Mouse (Mus musculus) neural tube, embryonic 11.5 days (tissue): ENCODE data around the gene Kiss1. TPM values are rescaled to one million over a fixed set of nuclear protein-coding genes. Genes with fewer than 3 reads are reported as not detected.
A peak's percentile ranks its signal among the peaks of the same experiment; 100 is the strongest.

ENCODE experiments used
- ATAC-seq: fragments of 200-750 bp; cut with Nextera tagmentation; 2 replicates; pipeline ENCODE4 v1.8.0; 2017; ENCODE audit warnings: moderate number of reproducible peaks, mild to moderate bottlenecking, moderate TSS enrichment, moderate library complexity; ENCODE audit not compliant: insufficient read depth, low FRiP score, low TSS enrichment
- DNase-seq: peaks from one replicate; pipeline ENCODE4 v3.0.0-alpha.2; 2015; ENCODE audit warnings: low spot score
- H3K27ac ChIP-seq: fragments of 300-500 bp; sonication (generic); 2 replicates; pipeline ENCODE4 v1.5.1; 2014; ENCODE audit warnings: low read depth, mild to moderate bottlenecking, low read length
- H3K27me3 ChIP-seq: fragments of 300-500 bp; sonication (generic); 2 replicates; pipeline ENCODE4 v1.6.1; 2014; ENCODE audit warnings: mild to moderate bottlenecking, low read length, mixed read lengths; ENCODE audit not compliant: control insufficient read depth, insufficient read depth
- H3K36me3 ChIP-seq: fragments of 300-500 bp; sonication (generic); 2 replicates; pipeline ENCODE4 v1.6.1; 2014; ENCODE audit warnings: mild to moderate bottlenecking, low read length, moderate library complexity, mixed read lengths; ENCODE audit not compliant: control insufficient read depth, insufficient read depth
- H3K4me1 ChIP-seq: fragments of 300-500 bp; sonication (generic); 2 replicates; pipeline ENCODE4 v1.6.1; 2014; ENCODE audit warnings: low read length, mixed read lengths; ENCODE audit not compliant: control insufficient read depth, insufficient read depth
- H3K4me2 ChIP-seq: fragments of 300-500 bp; sonication (generic); 2 replicates; pipeline ENCODE4 v1.6.1; 2014; ENCODE audit warnings: low read depth, mild to moderate bottlenecking, moderate library complexity
- H3K4me3 ChIP-seq: fragments of 300-500 bp; sonication (generic); 2 replicates; pipeline ENCODE4 v1.5.1; 2014; ENCODE audit warnings: low read depth, low read length
- H3K9ac ChIP-seq: fragments of 300-500 bp; sonication (generic); 2 replicates; pipeline ENCODE4 v1.6.1; 2014; ENCODE audit warnings: mild to moderate bottlenecking, low read length
- H3K9me3 ChIP-seq: fragments of 300-500 bp; sonication (generic); 2 replicates; pipeline ENCODE4 v1.6.1; 2016; ENCODE audit warnings: low read length; ENCODE audit not compliant: control insufficient read depth
- WGBS: fragments of 180-500 bp; shearing (Covaris S2); extraction: QIAGEN DNeasy Blood & Tissue Kit; methylation state at CpG from one replicate; pipeline ENCODE4 v1.1.7; 2014; 5-methylcytosine and 5-hydroxymethylcytosine counted together
- polyA plus RNA-seq: library from polyadenylated mRNA; unstranded; fragments of >200 nt; fragmentation: Nextera tagmentation; extraction: Ambion mirVana; gene quantifications from 2 replicates; pipeline ENCODE4 v1.2.1, GENCODE M21; 2014

Kiss1 gene
- polyA plus RNA-seq, 1 experiment from 2014 or later = not detected

DNA sequence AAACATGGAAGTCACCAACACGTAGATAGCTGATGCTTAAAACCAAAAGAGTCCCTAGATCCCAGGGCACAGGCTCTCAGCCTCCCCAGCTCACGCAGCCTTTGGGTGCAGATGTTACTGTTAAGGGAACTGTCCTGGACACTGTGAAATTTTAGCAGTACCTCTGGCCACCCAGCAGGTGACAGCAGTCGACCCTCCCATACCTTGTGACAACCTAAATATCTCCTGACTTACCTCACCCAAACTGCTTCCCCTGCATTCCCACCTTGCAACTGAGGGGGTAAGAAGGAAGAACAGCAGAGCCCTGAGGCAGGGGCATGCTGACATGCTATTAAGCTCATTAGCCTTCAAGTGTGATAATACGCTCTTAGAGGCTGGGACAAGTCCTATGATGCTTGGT lies 10.4 kb upstream of the Kiss1 start:
- H3K27me3 ChIP-seq = no peaks in the 10 kb centered on the region
- no peak overlapping the region for H3K4me3 ChIP-seq
- H3K4me1 ChIP-seq = no peaks in the 10 kb centered on the region
- no peaks in the 10 kb centered on the region for H3K36me3 ChIP-seq
- no peaks in the 10 kb centered on the region for H3K9me3 ChIP-seq
- 60% methylated on average over 4 of the region's 4 CpGs for WGBS
- H3K4me2 ChIP-seq = no peak overlapping the region
- DNase-seq = no peak
- no peak overlapping the region for H3K27ac ChIP-seq
- H3K9ac ChIP-seq = no peak overlapping the region
- ATAC-seq = no peak

DNA sequence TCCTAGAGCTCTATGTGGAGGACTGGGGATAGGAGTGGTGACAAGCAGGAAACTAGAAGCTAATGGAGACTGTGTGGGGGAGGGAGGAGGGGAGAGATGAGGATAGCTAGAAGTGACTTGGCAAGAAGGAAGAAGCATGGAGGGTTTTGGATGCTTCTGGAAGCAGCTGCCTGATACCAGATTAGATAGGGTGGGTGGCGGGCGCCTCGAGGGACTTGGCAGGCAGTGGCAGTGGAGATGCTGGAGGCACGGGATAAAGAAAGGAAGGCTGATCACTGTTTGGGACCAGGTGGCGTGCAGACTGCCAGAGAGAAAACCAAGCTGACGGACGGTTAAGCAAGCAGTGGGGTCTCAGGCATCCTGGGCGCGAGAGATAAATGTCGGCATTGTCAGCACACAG lies 9.7 kb upstream of the Kiss1 start:
- H3K4me3 ChIP-seq = no peak overlapping the region
- H3K4me2 ChIP-seq = no peak overlapping the region
- ATAC-seq (no peak), DNase-seq (no peak)
- H3K27ac ChIP-seq = no peak overlapping the region
- H3K27me3 ChIP-seq = no peaks in the 10 kb centered on the region
- H3K4me1 ChIP-seq = no peaks in the 10 kb centered on the region
- WGBS = 40% methylated on average over 10 of the region's 10 CpGs
- no peaks in the 10 kb centered on the region for H3K9me3 ChIP-seq
- H3K36me3 ChIP-seq = no peaks in the 10 kb centered on the region
- H3K9ac ChIP-seq = no peak overlapping the region

DNA sequence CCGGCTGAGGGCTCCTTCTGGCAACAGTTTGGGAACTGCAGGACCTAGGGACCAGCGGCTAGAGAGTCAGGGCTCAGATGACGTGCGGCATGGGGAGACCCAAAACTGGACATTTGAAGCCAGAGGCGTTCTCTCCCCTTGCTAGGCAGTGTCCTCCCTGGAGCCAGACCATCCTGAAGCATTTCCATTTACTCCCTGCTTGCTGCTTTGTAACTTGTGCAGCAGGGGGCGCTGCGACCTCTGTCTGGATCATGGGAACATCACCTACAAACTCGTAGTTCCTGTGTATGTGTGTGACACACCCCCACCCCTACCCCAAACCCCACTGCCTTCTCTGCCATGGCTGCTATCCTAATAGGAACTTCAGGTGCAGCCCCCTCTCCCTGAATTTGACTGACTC lies 7.3 kb upstream of the Kiss1 start:
- Histone ChIP-seq H3K27me3 (no peaks in the 10 kb centered on the region), H3K4me2 (no peak overlapping the region), H3K9ac (no peak overlapping the region), H3K27ac (no peak overlapping the region), H3K4me1 (no peaks in the 10 kb centered on the region), H3K9me3 (no peaks in the 10 kb centered on the region), H3K36me3 (no peaks in the 10 kb centered on the region), H3K4me3 (no peak overlapping the region)
- DNase-seq (peak; percentile 72), ATAC-seq (no peak)
- WGBS = 21% methylated on average over 8 of the region's 8 CpGs

DNA sequence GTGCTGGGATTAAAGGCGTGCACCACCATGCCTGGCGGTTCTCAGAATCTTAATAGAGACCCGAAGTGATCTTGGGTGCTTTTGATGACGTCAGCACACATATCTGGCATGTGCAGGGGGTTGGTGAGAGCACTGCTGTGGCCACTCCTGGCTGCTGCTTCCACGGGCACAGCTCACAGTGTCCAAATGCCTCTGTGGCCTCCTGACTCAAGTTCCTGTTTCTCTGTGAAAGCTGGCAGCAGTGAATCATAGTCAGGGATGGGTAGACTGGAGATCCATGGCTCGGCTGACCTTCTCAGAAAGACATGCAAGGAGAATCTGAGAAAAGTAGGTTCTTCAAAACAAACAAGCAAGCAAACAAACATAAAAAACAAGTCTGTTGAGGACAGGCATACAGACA lies 5.9 kb upstream of the Kiss1 start:
- H3K4me3 ChIP-seq = no peak overlapping the region
- H3K9me3 ChIP-seq = no peaks in the 10 kb centered on the region
- no peak overlapping the region for H3K9ac ChIP-seq
- 81% methylated on average over 6 of the region's 6 CpGs for WGBS
- ATAC-seq (no peak), DNase-seq (no peak)
- H3K27me3 ChIP-seq = no peaks in the 10 kb centered on the region
- H3K4me2 ChIP-seq = no peak overlapping the region
- H3K27ac ChIP-seq = no peak overlapping the region
- no peaks in the 10 kb centered on the region for H3K36me3 ChIP-seq
- no peaks in the 10 kb centered on the region for H3K4me1 ChIP-seq

DNA sequence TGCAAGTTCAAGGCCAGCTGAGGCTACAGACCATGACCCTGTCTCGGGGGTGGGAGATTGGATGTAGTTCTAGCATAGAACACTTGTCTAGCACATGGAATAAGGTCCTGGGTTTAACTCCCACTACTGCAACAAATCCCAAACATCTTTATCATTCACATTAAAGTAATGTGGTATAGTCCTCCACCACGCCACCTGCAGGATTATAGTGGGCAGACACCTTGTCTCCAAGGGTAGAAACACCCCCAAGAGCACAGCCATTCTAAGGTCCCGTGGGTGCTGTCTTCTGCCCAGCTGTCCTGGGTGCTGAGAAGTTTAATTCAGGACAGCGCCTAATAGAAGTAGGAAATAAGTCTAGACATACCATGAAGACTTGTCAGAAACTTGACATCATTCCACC lies 5.1 kb upstream of the Kiss1 start:
- no peak for ATAC-seq
- no peak overlapping the region for H3K4me3 ChIP-seq
- 84% methylated on average over 4 of the region's 4 CpGs for WGBS

DNA sequence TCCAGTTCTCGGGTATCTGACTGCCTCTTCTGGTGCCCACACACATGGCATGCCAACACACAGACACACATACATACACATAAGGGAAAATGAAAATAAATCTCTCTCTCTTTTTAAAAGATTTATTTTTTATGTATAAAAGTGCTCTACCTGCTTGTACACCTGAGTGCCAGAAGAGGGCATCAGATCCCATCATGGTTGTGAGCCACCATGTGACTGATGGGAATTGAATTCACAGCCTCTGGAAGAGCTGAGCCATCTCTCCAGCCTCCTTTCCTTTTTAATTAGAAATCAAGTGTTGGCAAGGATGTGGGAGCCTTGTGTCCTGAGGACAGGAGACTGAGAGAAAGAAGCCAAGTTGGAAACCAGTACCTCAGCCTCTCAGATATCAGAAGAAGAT lies 4.5 kb upstream of the Kiss1 start:
- WGBS = 85% methylated on average over 1 of the region's 1 CpGs
- Histone ChIP-seq H3K36me3 (no peaks in the 10 kb centered on the region), H3K4me1 (no peaks in the 10 kb centered on the region), H3K27me3 (no peaks in the 10 kb centered on the region), H3K4me2 (no peak overlapping the region), H3K9ac (no peak overlapping the region), H3K4me3 (no peak overlapping the region), H3K27ac (no peak overlapping the region), H3K9me3 (no peaks in the 10 kb centered on the region)
- ATAC-seq = no peak
- no peak for DNase-seq

More for the DNA sequence above, 5.1 kb upstream of the Kiss1 start:
- DNase-seq = no peak
- no peak overlapping the region for H3K9ac ChIP-seq
- no peak overlapping the region for H3K4me2 ChIP-seq
- no peaks in the 10 kb centered on the region for H3K27me3 ChIP-seq
- no peak overlapping the region for H3K27ac ChIP-seq
- H3K36me3 ChIP-seq = no peaks in the 10 kb centered on the region
- no peaks in the 10 kb centered on the region for H3K4me1 ChIP-seq
- no peaks in the 10 kb centered on the region for H3K9me3 ChIP-seq

DNA sequence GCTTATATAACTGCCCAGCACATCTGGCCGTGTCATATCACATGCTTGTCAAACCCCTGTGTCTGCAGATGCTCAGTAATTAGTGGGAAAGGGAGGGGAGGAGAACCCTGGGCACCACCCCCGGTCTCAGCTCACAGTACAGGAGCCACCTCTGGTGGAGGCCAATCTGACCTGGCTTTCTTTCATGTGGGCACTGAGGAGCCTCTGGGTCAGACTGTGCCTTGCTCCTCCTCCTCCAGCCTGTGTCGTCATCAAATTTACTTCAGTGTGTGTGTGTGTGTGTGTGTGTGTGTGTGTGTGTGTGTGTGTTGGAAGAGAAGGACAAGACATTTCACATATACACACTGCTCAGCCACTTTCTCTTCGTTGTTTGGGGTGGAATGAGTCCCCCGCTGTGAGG lies 1.7 kb downstream of the Kiss1 start:
- H3K4me2 ChIP-seq = no peak overlapping the region
- no peak overlapping the region for H3K27ac ChIP-seq
- H3K4me1 ChIP-seq = no peaks in the 10 kb centered on the region
- no peaks in the 10 kb centered on the region for H3K27me3 ChIP-seq
- no peak overlapping the region for H3K9ac ChIP-seq
- WGBS = 52% methylated on average over 5 of the region's 5 CpGs
- DNase-seq (no peak), ATAC-seq (no peak)
- H3K9me3 ChIP-seq = no peaks in the 10 kb centered on the region
- no peak overlapping the region for H3K4me3 ChIP-seq
- no peaks in the 10 kb centered on the region for H3K36me3 ChIP-seq

DNA sequence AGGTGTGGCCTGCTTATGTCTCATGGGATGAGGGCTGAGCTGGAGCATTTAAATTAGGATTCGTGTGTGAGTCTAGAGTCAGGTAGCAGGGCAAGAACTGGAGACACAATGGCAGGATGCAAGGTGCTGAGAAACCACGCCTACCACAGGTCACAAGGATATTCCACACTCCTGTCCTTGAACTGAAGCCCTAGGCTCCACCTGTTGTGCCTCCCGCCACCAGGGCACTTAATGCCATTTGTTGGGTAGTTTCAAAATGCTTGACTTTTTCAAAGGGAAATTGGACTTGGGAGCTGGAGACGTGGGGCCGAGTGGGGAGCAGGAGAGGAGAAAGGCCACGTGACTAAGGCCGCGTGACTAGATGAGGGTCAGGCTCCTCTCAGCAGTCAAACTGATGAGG lies 4.3 kb downstream of the Kiss1 start:
- H3K4me3 ChIP-seq = no peak overlapping the region
- ATAC-seq (no peak), DNase-seq (no peak)
- WGBS = 82% methylated on average over 8 of the region's 8 CpGs
- no peak overlapping the region for H3K4me2 ChIP-seq
- H3K36me3 ChIP-seq = no peaks in the 10 kb centered on the region
- no peak overlapping the region for H3K9ac ChIP-seq
- peaks cover 4% of the 10 kb centered on the region; the same call in 1 of the 2 replicates for H3K4me1 ChIP-seq
- no peaks in the 10 kb centered on the region for H3K9me3 ChIP-seq
- no peak overlapping the region for H3K27ac ChIP-seq
- peaks cover 7% of the 10 kb centered on the region; the same call in 1 of the 2 replicates for H3K27me3 ChIP-seq

DNA sequence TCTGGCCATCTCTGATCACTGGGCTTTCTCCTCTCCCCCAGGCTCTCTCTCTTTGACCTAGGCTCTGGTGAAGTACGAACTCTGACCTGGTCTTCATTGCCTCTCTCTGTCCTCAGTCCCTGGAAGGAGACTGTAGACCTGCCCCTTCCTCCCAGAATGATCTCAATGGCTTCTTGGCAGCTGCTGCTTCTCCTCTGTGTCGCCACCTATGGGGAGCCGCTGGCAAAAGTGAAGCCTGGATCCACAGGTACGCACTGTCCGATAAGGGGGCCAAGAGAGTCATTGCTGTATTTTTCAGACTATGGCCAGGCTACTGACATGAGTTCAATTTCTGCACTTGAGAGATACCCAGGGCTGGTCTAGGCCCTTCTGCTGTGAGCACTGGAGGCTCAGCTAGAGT lies 5.4 kb downstream of the Kiss1 start:
- H3K4me2 ChIP-seq = no peak overlapping the region
- no peak overlapping the region for H3K4me3 ChIP-seq
- no peaks in the 10 kb centered on the region for H3K36me3 ChIP-seq
- peaks cover 4% of the 10 kb centered on the region; the same call in 1 of the 2 replicates for H3K4me1 ChIP-seq
- H3K9me3 ChIP-seq = no peaks in the 10 kb centered on the region
- H3K27ac ChIP-seq = no peak overlapping the region
- no peak for DNase-seq
- no peak for ATAC-seq
- H3K9ac ChIP-seq = no peak overlapping the region
- peaks cover 7% of the 10 kb centered on the region; the same call in 1 of the 2 replicates for H3K27me3 ChIP-seq
- WGBS = 64% methylated on average over 5 of the region's 5 CpGs
